Mouse (Mus musculus) central nervous system, embryonic 11.5 days (tissue): ENCODE data around the gene 1700020A23Rik. TPM values are rescaled to one million over a fixed set of nuclear protein-coding genes. Genes with fewer than 3 reads are reported as not detected.

Experiments used
- polyA plus RNA-seq: library from polyadenylated mRNA; depleted of rRNA; stranded (reverse); fragments of >200 nt; gene quantifications from 2 replicates; pipeline ENCODE4 v1.2.3, GENCODE M21; 2012; rRNA removed

1700020A23Rik gene
- polyA plus RNA-seq, result not detected in 2 replicates

GRCm38 (mm10) chr2:130404939-130405338, at the start of gene 1700020A23Rik, which contains the start of gene Gm28372:
TSS of gene 1700020A23Rik (plus strand) at chr2:130405259.
TSS of gene Gm28372 (plus strand) at chr2:130405239.

GRCm38 (mm10) chr2:130397186-130397985, 7.7 kb upstream of the 1700020A23Rik start, which contains the start of gene Cpxm1:
TSS of gene Cpxm1 (minus strand) at chr2:130397574.

GRCm38 (mm10) chr2:130406178-130406577, 1.1 kb downstream of the 1700020A23Rik start, which contains the start of gene Tmem239:
TSS of gene Tmem239 (plus strand) at chr2:130406478.

GRCm38 (mm10) chr2:130424126-130424853, 19.2 kb downstream of the 1700020A23Rik start, which contains the start of the genes Vps16 and Pced1a:
TSS of gene Vps16 (plus strand) at chr2:130424339.
TSS of gene Pced1a (minus strand) at chr2:130424701.

GRCm38 (mm10) chr2:130449794-130450433, 44.9 kb downstream of the 1700020A23Rik start, which contains the start of gene Ptpra:
TSS of gene Ptpra (plus strand) at chr2:130450278.

Other genes with a start within 250 kb of the 1700020A23Rik start
- 372 and 422 TPM in 2 replicates for gene Snrpb, start 225.9 kb upstream of the 1700020A23Rik start, polyA plus RNA-seq
- gene Tmc2, start 210.1 kb upstream of the 1700020A23Rik start, polyA plus RNA-seq, result 0.02 and 0.04 TPM in 2 replicates
- 392 and 588 TPM in 2 replicates for gene Nop56, start 130.8 kb upstream of the 1700020A23Rik start, polyA plus RNA-seq
- gene Idh3b, start 120.7 kb upstream of the 1700020A23Rik start, polyA plus RNA-seq, result 138 and 176 TPM in 2 replicates
- gene Ebf4, start 110.1 kb upstream of the 1700020A23Rik start, polyA plus RNA-seq, result 8.2 and 10.5 TPM in 2 replicates
- 28.9 and 44.3 TPM in 2 replicates for gene Cpxm1, start 7.7 kb upstream of the 1700020A23Rik start, polyA plus RNA-seq
- gene Gm28372, start within 50 bp of the 1700020A23Rik start, polyA plus RNA-seq, result not detected in 2 replicates
- gene Tmem239, start 1.2 kb downstream of the 1700020A23Rik start, polyA plus RNA-seq, result not detected in 2 replicates
- 131 and 175 TPM in 2 replicates for gene Vps16, start 19.1 kb downstream of the 1700020A23Rik start, polyA plus RNA-seq
- gene Pced1a, start 19.4 kb downstream of the 1700020A23Rik start, polyA plus RNA-seq, result 26.3 and 33.4 TPM in 2 replicates
- gene Ptpra, start 45.0 kb downstream of the 1700020A23Rik start, polyA plus RNA-seq, result 68.9 and 84.4 TPM in 2 replicates
- 51.8 and 67.0 TPM in 2 replicates for gene Mrps26, start 158.5 kb downstream of the 1700020A23Rik start, polyA plus RNA-seq
- 0.11 TPM in 1 of 2 replicates, not detected in the other for gene Oxt, start 170.9 kb downstream of the 1700020A23Rik start, polyA plus RNA-seq
- 0.10 TPM in 1 of 2 replicates, not detected in the other for gene Avp, start 177.3 kb downstream of the 1700020A23Rik start, polyA plus RNA-seq
- 5.7 and 8.3 TPM in 2 replicates for gene Fastkd5, start 224.8 kb downstream of the 1700020A23Rik start, polyA plus RNA-seq
- 7.8 and 12.2 TPM in 2 replicates for gene Ubox5, start 224.8 kb downstream of the 1700020A23Rik start, polyA plus RNA-seq
- 10.5 and 17.1 TPM in 2 replicates for gene Lzts3, start 237.5 kb downstream of the 1700020A23Rik start, polyA plus RNA-seq